Mouse (Mus musculus) midbrain, embryonic 16.5 days (tissue): ENCODE measurements at regions not wholly inside any gene's neighbourhood (a gene's known extent, or its start where the extent isn't known, plus 50 kb on each side); places are given as distances from the start of the nearest gene placed in this dataset.

ENCODE experiments used
- ATAC-seq: fragments of 200-750 bp; cut with Nextera tagmentation; 2 replicates; pipeline ENCODE4 v1.8.0; 2017; ENCODE audit warnings: moderate TSS enrichment
- H3K27ac ChIP-seq: fragments of 300-500 bp; sonication (generic); 2 replicates; pipeline ENCODE4 v1.5.1; 2014; ENCODE audit warnings: mild to moderate bottlenecking, low read length, mixed read lengths
- H3K27me3 ChIP-seq: fragments of 300-500 bp; sonication (generic); 2 replicates; pipeline ENCODE4 v1.6.1; 2014; ENCODE audit warnings: low read depth, low read length, mixed read lengths; ENCODE audit not compliant: control insufficient read depth, insufficient read depth
- H3K36me3 ChIP-seq: fragments of 300-500 bp; sonication (generic); 2 replicates; pipeline ENCODE4 v1.6.1; 2014; ENCODE audit warnings: mild to moderate bottlenecking, low read length, moderate library complexity, mixed read lengths; ENCODE audit not compliant: control insufficient read depth, insufficient read depth
- H3K4me1 ChIP-seq: fragments of 300-500 bp; sonication (generic); 2 replicates; pipeline ENCODE4 v1.6.1; 2014; ENCODE audit warnings: mild to moderate bottlenecking, low read length, mixed read lengths; ENCODE audit not compliant: control insufficient read depth, insufficient read depth
- H3K4me2 ChIP-seq: fragments of 300-500 bp; sonication (generic); 2 replicates; pipeline ENCODE4 v1.6.1; 2014; ENCODE audit warnings: mild to moderate bottlenecking, low read length, mixed read lengths
- H3K4me3 ChIP-seq: fragments of 300-500 bp; sonication (generic); 2 replicates; pipeline ENCODE4 v1.5.1; 2014; ENCODE audit warnings: low read depth, mild to moderate bottlenecking, low read length, moderate library complexity, mixed read lengths
- H3K9ac ChIP-seq: fragments of 300-500 bp; sonication (generic); 2 replicates; pipeline ENCODE4 v1.6.1; 2014; ENCODE audit warnings: low read depth, low read length, mixed read lengths
- H3K9me3 ChIP-seq: fragments of 300-500 bp; sonication (generic); replicated peaks from 2 replicates; pipeline ENCODE4 v1.6.1; 2014; ENCODE audit warnings: mild to moderate bottlenecking, low read length, mixed read lengths; ENCODE audit not compliant: control insufficient read depth, poor library complexity, severe bottlenecking
- WGBS: fragments of 180-500 bp; shearing (Covaris S2); extraction: QIAGEN DNeasy Blood & Tissue Kit; methylation state at CpG from one replicate; pipeline ENCODE4 v1.1.7; 2014; 5-methylcytosine and 5-hydroxymethylcytosine counted together

DNA sequence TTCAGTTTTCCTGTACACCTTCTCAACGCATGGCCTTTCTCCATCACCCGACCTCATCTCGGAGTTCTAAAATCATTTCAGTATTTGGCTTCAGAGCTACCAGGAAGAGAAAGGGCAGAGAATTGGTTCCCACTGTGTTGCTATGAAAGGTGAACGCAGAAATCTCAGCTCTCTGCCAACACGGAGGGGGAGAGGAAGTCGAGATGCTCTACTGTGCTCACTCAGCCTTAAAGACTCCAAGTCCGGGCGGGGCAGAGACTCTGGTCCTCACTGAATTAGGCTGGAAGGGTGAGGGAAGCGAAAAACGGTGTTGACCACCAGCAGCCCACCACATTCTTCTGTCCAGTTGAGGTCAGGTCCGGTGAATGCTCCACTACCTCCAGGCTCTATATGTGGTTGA is 382.1 kb downstream of the Ntrk2 start:
- H3K36me3 ChIP-seq, result no peaks in the 10 kb centered on the region
- no peak overlapping the region for H3K9ac ChIP-seq
- no peak overlapping the region for H3K4me3 ChIP-seq
- H3K9me3 ChIP-seq, result peaks cover 5% of the 10 kb centered on the region; the same call in 1 of the 2 replicates
- ATAC-seq, result no peak
- H3K4me1 ChIP-seq, result no peaks in the 10 kb centered on the region; the same call in 1 of the 2 replicates
- WGBS, result 86% methylated on average over 11 of the region's 11 CpGs
- H3K27me3 ChIP-seq, result no peaks in the 10 kb centered on the region
- H3K27ac ChIP-seq, result no peak overlapping the region
- H3K4me2 ChIP-seq, result no peak overlapping the region
